Comparison of ENCODE assay signal across 26 mouse cellular contexts in genomic region chr1:170764798-170765197, GRCm38 (mm10).
"Had no signal": no experiment of that assay in that cellular context is flagged by ENCODE, and none has a peak within 500 bp of the region (broad histone marks: within the 10 kb centered on the region; RNA-seq: fewer than 3 reads in every experiment).

No protein-coding gene starts in this region.

- H3K36me3 ChIP-seq: limb, embryonic 12.5 days; limb, embryonic 15.5 days; midbrain, embryonic 12.5 days; midbrain, embryonic 15.5 days had no signal

- H3K27me3 ChIP-seq: limb, embryonic 12.5 days; limb, embryonic 13.5 days; limb, embryonic 15.5 days; liver, embryonic 12.5 days; liver, embryonic 13.5 days; liver, embryonic 15.5 days; lung, embryonic 15.5 days; megakaryocyte, embryonic 14.5 days; midbrain, embryonic 12.5 days; midbrain, embryonic 13.5 days; midbrain, embryonic 15.5 days had no signal

- H3K9me3 ChIP-seq: limb, embryonic 10.5 days; limb, embryonic 12.5 days; limb, embryonic 13.5 days; limb, embryonic 15.5 days; liver, embryonic 12.5 days; liver, embryonic 13.5 days; liver, embryonic 15.5 days; lung, embryonic 15.5 days; megakaryocyte, embryonic 14.5 days; midbrain, embryonic 10.5 days; midbrain, embryonic 12.5 days; midbrain, embryonic 13.5 days; midbrain, embryonic 15.5 days had no signal

- H3K9ac ChIP-seq: limb, embryonic 12.5 days; limb, embryonic 13.5 days; limb, embryonic 15.5 days; liver, embryonic 12.5 days; liver, embryonic 13.5 days; liver, embryonic 14.5 days; liver, embryonic 15.5 days; liver, postnatal 0 days; lung, embryonic 14.5 days; lung, embryonic 15.5 days; midbrain, embryonic 12.5 days; midbrain, embryonic 13.5 days; midbrain, embryonic 15.5 days had no signal

- H3K4me3 ChIP-seq: limb, embryonic 10.5 days; limb, embryonic 12.5 days; limb, embryonic 13.5 days; limb, embryonic 15.5 days; liver, embryonic 12.5 days; liver, embryonic 13.5 days; liver, embryonic 15.5 days; lung, embryonic 15.5 days; megakaryocyte, embryonic 14.5 days; midbrain, embryonic 10.5 days; midbrain, embryonic 12.5 days; midbrain, embryonic 13.5 days; midbrain, embryonic 15.5 days; myocyte had no signal

- H3K4me1 ChIP-seq: limb, embryonic 10.5 days; liver, embryonic 12.5 days; liver, embryonic 13.5 days; liver, embryonic 15.5 days; midbrain, embryonic 12.5 days; midbrain, embryonic 13.5 days; midbrain, embryonic 15.5 days had no signal

- DNase-seq: left cerebral cortex, postnatal 4 days; liver; liver, postnatal 0 days; lung, adult 18-20 months; lung, adult 2 months; lung, embryonic 14.5 days; lung, postnatal 10 days; lung, postnatal 14 days; lung, postnatal 36 days; lung, postnatal 4 days; midbrain, embryonic 14.5 days had no signal

- H3K27ac ChIP-seq: limb, embryonic 10.5 days; limb, embryonic 12.5 days; limb, embryonic 13.5 days; limb, embryonic 15.5 days; liver, embryonic 12.5 days; liver, embryonic 13.5 days; liver, embryonic 14.5 days; liver, embryonic 15.5 days; midbrain, embryonic 10.5 days; midbrain, embryonic 12.5 days; midbrain, embryonic 13.5 days; midbrain, embryonic 15.5 days had no signal
